Mouse (Mus musculus) kidney, postnatal 0 days (tissue): ENCODE measurements around the gene Zcwpw1. TPM values are rescaled to one million over a fixed set of nuclear protein-coding genes. Genes with fewer than 3 reads are reported as not detected.
"Not testable (repeated sequence)": the region's sequence is repeated elsewhere in the genome, so short reads cannot be mapped to it uniquely, and the experiment has no call there.

Experiments used
- ATAC-seq: fragments of 200-750 bp; cut with Nextera tagmentation; replicated peaks from 2 replicates; pipeline ENCODE4 v1.8.0; 2017; ENCODE audit warnings: low read depth, moderate number of reproducible peaks, moderate TSS enrichment, moderate library complexity; ENCODE audit not compliant: low FRiP score
- DNase-seq: peaks from one replicate; pipeline ENCODE4 v3.0.0-alpha.2; 2016; ENCODE audit warnings: low spot score
- H3K27ac ChIP-seq: fragments of 300-500 bp; sonication (generic); 2 replicates; pipeline ENCODE4 v1.5.1; 2014; ENCODE audit warnings: mild to moderate bottlenecking
- H3K27me3 ChIP-seq: fragments of 300-500 bp; sonication (generic); 2 replicates; pipeline ENCODE4 v1.6.1; 2014; ENCODE audit warnings: low read length, mixed read lengths; ENCODE audit not compliant: insufficient read depth
- H3K36me3 ChIP-seq: fragments of 300-500 bp; sonication (generic); 2 replicates; pipeline ENCODE4 v1.6.1; 2014; ENCODE audit warnings: low read length, mixed read lengths; ENCODE audit not compliant: insufficient read depth
- H3K4me1 ChIP-seq: fragments of 300-500 bp; sonication (generic); replicated peaks from 2 replicates; pipeline ENCODE4 v1.6.1; 2014; ENCODE audit warnings: antibody characterized with exemption, low read length, mixed read lengths; ENCODE audit not compliant: insufficient read depth
- H3K4me2 ChIP-seq: fragments of 300-500 bp; sonication (generic); 2 replicates; pipeline ENCODE4 v1.6.1; 2014; ENCODE audit warnings: mild to moderate bottlenecking, low read length, moderate library complexity, mixed read lengths
- H3K4me3 ChIP-seq: fragments of 300-500 bp; sonication (generic); replicated peaks from 2 replicates; pipeline ENCODE4 v1.5.1; 2014; ENCODE audit warnings: low read depth, low read length
- H3K9ac ChIP-seq: fragments of 300-500 bp; sonication (generic); 2 replicates; pipeline ENCODE4 v1.6.1; 2014; ENCODE audit warnings: low read depth, low read length
- H3K9me3 ChIP-seq: fragments of 300-500 bp; sonication (generic); replicated peaks from 2 replicates; pipeline ENCODE4 v1.6.1; 2016; ENCODE audit warnings: low read length, inconsistent platforms, mixed read lengths
- CTCF ChIP-seq: IDR thresholded peaks from 2 replicates; pipeline ENCODE4 v1.5.1; 2016; ENCODE audit warnings: antibody characterized with exemption, low read depth, mild to moderate bottlenecking, moderate library complexity
- WGBS: fragments of 180-500 bp; shearing (Covaris S2); extraction: QIAGEN DNeasy Blood & Tissue Kit; methylation state at CpG from one replicate; pipeline ENCODE4 v1.1.7; 2014; 5-methylcytosine and 5-hydroxymethylcytosine counted together
- polyA plus RNA-seq: library from polyadenylated mRNA; unstranded; fragments of >200 nt; fragmentation: Nextera tagmentation; extraction: Ambion mirVana; gene quantifications from 2 replicates; pipeline ENCODE4 v1.2.1, GENCODE M21; 2015

Zcwpw1 gene
- polyA plus RNA-seq, 1 experiment from 2014 or later, result 14.5 TPM

GRCm38 (mm10) chr5:137748130-137748770, 39.3 kb upstream of the Zcwpw1 start:
- 15% methylated on average over 5 of the region's 5 CpGs for WGBS
- ATAC-seq (no peak), DNase-seq (peak; percentile 58)
- H3K9ac ChIP-seq, result peak overlapping the region; percentile 42
- no peaks in the 10 kb centered on the region for H3K9me3 ChIP-seq
- peaks cover 10% of the 10 kb centered on the region for H3K36me3 ChIP-seq
- no peaks in the 10 kb centered on the region for H3K27me3 ChIP-seq
- peak overlapping the region; percentile 64 for H3K4me3 ChIP-seq
- peak overlapping the region; percentile 99 for H3K4me2 ChIP-seq
- no peak for TF ChIP-seq CTCF
- H3K4me1 ChIP-seq, result peaks cover 13% of the 10 kb centered on the region
- peak overlapping the region; percentile 97 for H3K27ac ChIP-seq

- no peaks in the 10 kb centered on the region for H3K9me3 ChIP-seq
- peak; percentile 26 for DNase-seq
- peak overlapping the region; percentile 99 for H3K4me2 ChIP-seq
- peaks cover 16% of the 10 kb centered on the region for H3K36me3 ChIP-seq
- peak overlapping the region; percentile 64 for H3K4me3 ChIP-seq
- no peaks in the 10 kb centered on the region for H3K27me3 ChIP-seq
- peaks cover 13% of the 10 kb centered on the region for H3K4me1 ChIP-seq
- H3K9ac ChIP-seq, result 0 out of 2 replicates have a peak overlapping the region, but pooled peaks have one; percentile 37
- WGBS, result 26% methylated on average over 6 of the region's 6 CpGs
- no peak for ATAC-seq
- TF ChIP-seq CTCF, result no peak
- H3K27ac ChIP-seq, result peak overlapping the region; percentile 97
These were observed 38.3 kb upstream of the Zcwpw1 start for GRCm38 (mm10) chr5:137749196-137749836.

GRCm38 (mm10) chr5:137750212-137750611, 37.4 kb upstream of the Zcwpw1 start:
- H3K27ac ChIP-seq, H3K4me3 ChIP-seq, H3K4me2 ChIP-seq, H3K9me3 ChIP-seq, H3K9ac ChIP-seq, DNase-seq, H3K27me3 ChIP-seq, ATAC-seq: not testable (repeated sequence)
- Histone ChIP-seq H3K36me3 (peaks cover 18% of the 10 kb centered on the region), H3K4me1 (peaks cover 13% of the 10 kb centered on the region)
- whole genome bisulfite sequencing, result 94% methylated on average over 6 of the region's 8 CpGs

GRCm38 (mm10) chr5:137751221-137751887, 36.2 kb upstream of the Zcwpw1 start:
- peaks cover 13% of the 10 kb centered on the region for H3K4me1 ChIP-seq
- H3K9me3 ChIP-seq, result no peaks in the 10 kb centered on the region
- no peak for TF ChIP-seq CTCF
- WGBS, result 92% methylated on average over 13 of the region's 13 CpGs
- H3K4me2 ChIP-seq, result no peak overlapping the region
- H3K4me3 ChIP-seq, result no peak overlapping the region
- H3K9ac ChIP-seq, result no peak overlapping the region
- ATAC-seq, result no peak
- no peak overlapping the region for H3K27ac ChIP-seq
- no peak for DNase-seq
- H3K36me3 ChIP-seq, result peaks cover 24% of the 10 kb centered on the region
- no peaks in the 10 kb centered on the region for H3K27me3 ChIP-seq

- Histone ChIP-seq H3K4me1 (peaks cover 13% of the 10 kb centered on the region), H3K36me3 (peaks cover 24% of the 10 kb centered on the region), H3K4me3 (no peak overlapping the region), H3K27ac (no peak overlapping the region), H3K9me3 (no peaks in the 10 kb centered on the region), H3K9ac (no peak overlapping the region), H3K27me3 (no peaks in the 10 kb centered on the region), H3K4me2 (no peak overlapping the region)
- ATAC-seq (no peak), DNase-seq (no peak)
- no peak for TF ChIP-seq CTCF
- WGBS, result 79% methylated on average over 6 of the region's 6 CpGs
These were observed 35.6 kb upstream of the Zcwpw1 start for GRCm38 (mm10) chr5:137751988-137752387.

GRCm38 (mm10) chr5:137753111-137753832, 34.3 kb upstream of the Zcwpw1 start:
- Histone ChIP-seq H3K27ac (no peak overlapping the region), H3K27me3 (no peaks in the 10 kb centered on the region), H3K4me2 (no peak overlapping the region), H3K4me1 (peaks cover 10% of the 10 kb centered on the region), H3K4me3 (no peak overlapping the region), H3K36me3 (peaks cover 29% of the 10 kb centered on the region), H3K9me3 (no peaks in the 10 kb centered on the region), H3K9ac (no peak overlapping the region)
- 76% methylated on average over 13 of the region's 13 CpGs for WGBS
- DNase-seq, result no peak
- ATAC-seq, result no peak
- no peak for TF ChIP-seq CTCF
